9 mouse cellular contexts compared by ENCODE assay signal in the genomic region with DNA sequence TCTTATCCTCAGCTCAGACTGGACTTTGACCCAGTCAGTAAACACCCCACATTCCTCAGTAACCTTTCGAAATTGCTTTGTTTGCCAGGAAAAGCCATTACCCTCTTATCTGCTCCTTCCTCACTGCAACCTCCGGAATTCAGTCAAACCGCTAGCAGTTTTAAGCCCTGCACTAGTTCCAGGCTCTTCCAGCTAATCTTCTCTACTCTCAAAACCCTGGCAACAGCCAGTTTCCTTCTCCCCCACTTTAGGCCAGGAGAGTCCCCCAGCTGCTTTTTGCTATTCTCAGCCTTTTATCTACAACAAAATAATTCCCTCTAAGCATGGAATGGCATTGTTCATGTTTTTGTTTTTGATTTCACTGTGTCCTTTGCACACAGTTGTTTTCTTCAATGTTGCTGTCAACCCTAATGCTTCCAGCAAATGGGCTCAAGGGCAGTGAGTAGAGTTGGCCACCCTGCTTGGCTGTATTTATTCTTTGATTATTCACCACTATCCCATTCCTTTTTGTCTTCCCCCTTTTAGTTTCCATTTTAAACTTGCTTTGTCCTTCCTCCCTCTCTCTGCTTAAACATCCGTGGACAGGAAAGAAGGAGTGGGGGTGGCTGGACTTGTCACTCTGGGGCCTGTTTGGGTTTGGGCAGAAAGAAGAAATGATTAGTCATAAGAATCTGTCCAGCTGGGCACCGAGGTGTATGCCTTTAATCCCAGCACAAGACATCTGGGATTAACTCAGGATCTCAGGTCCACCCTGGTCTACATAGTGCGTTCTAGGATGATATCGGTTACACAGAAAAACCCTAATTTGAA.
DNase-seq lines count a peak whose midpoint lies in the region; ATAC-seq lines count a peak whose summit lies in the region.
"Had no signal": no experiment of that assay in that cellular context is flagged by ENCODE, and none has a peak within 500 bp of the region (broad histone marks: within the 10 kb centered on the region; RNA-seq: fewer than 3 reads in every experiment).

No protein-coding gene starts in this region.

- peak; percentile 89 for DNase-seq in heart, adult 11 months
- no peak for DNase-seq in heart, postnatal 36 days
- peak; percentile 58 for DNase-seq in NIH3T3 (ENCODE audit: low read depth)
- peak; percentile 63 for DNase-seq in lung, postnatal 25 days (ENCODE audit: low spot score)
- no peak for DNase-seq in thymus, postnatal 10 days (ENCODE audit: low spot score in 2 of 2)
- DNase-seq in T-cell, adult 2 months (ENCODE audit: low spot score): no peak
- no peak for DNase-seq in layer of hippocampus, adult 9-11 months
- DNase-seq: adrenal gland, postnatal 25 days had no signal

- H3K27ac ChIP-seq in heart, embryonic 12.5 days (ENCODE audit: poor library complexity, severe bottlenecking): peak overlapping the region; percentile 77

- no peak for ATAC-seq in heart, embryonic 12.5 days (ENCODE audit: insufficient number of reproducible peaks, low FRiP score)

- no peak overlapping the region for H3K4me3 ChIP-seq in heart, embryonic 12.5 days

- no peak overlapping the region for H3K9ac ChIP-seq in heart, embryonic 12.5 days

- intact Hi-C loops in heart, postnatal 36 days (cut with DNase I): no loop called here

- 37% methylated on average over 7 of the region's 7 CpGs for WGBS in heart, embryonic 12.5 days

- no peaks in the 10 kb centered on the region for H3K9me3 ChIP-seq in heart, embryonic 12.5 days (replicated peaks)

- no peak overlapping the region for H3K4me2 ChIP-seq in heart, embryonic 12.5 days

- H3K27me3 ChIP-seq in heart, embryonic 12.5 days (replicated peaks): peaks cover 9% of the 10 kb centered on the region; the same call in 1 of the 2 replicates

- peaks cover 24% of the 10 kb centered on the region for H3K4me1 ChIP-seq in heart, embryonic 12.5 days (replicated peaks)

- H3K36me3 ChIP-seq in heart, embryonic 12.5 days: no peaks in the 10 kb centered on the region

Comparison
In these comparisons a context has a peak if more than half of its experiments do, and no peak if none do; other contexts are left out.
1. DNase-seq: peak in heart, adult 11 months (single experiment), NIH3T3 (single experiment) and lung, postnatal 25 days (single experiment); none in heart, postnatal 36 days (0 of 2), thymus, postnatal 10 days (0 of 2), T-cell, adult 2 months (single experiment) and layer of hippocampus, adult 9-11 months (single experiment).